Mouse (Mus musculus) heart, postnatal 4 days (tissue): ENCODE measurements around the gene Pbxip1. TPM values are rescaled to one million over a fixed set of nuclear protein-coding genes. Genes with fewer than 3 reads are reported as not detected.

Experiments used
- DNase-seq: peaks from one replicate; pipeline ENCODE4 v3.0.0; 2021
- total RNA-seq, 2 experiments: library from RNA; stranded (reverse); gene quantifications; 2 replicates each; pipeline ENCODE4 v1.2.3; 2021

The Pbxip1 gene
- 10 to 100 TPM; 66.0 to 73.8 TPM for total RNA-seq

GRCm38 (mm10) chr3:89436176-89437113, at the start of gene Pbxip1:
TSS of gene Pbxip1 (plus strand) at chr3:89436706.
- peak; percentile 69 for DNase-seq

- DNase-seq: no peak
Measured at GRCm38 (mm10) chr3:89387632-89388031, 48.9 kb upstream of the Pbxip1 start.

GRCm38 (mm10) chr3:89388134-89388881, 48.2 kb upstream of the Pbxip1 start:
- peak; percentile 83 for DNase-seq

GRCm38 (mm10) chr3:89388901-89389740, 47.4 kb upstream of the Pbxip1 start:
- no peak for DNase-seq

GRCm38 (mm10) chr3:89390111-89390515, 46.4 kb upstream of the Pbxip1 start:
- peak; percentile 58 for DNase-seq

- DNase-seq: peak; percentile 53
Measured at GRCm38 (mm10) chr3:89390699-89391662, 45.5 kb upstream of the Pbxip1 start.

GRCm38 (mm10) chr3:89391663-89392511, 44.6 kb upstream of the Pbxip1 start:
- DNase-seq: peak; percentile 72

GRCm38 (mm10) chr3:89392871-89393311, 43.6 kb upstream of the Pbxip1 start:
- no peak for DNase-seq

- DNase-seq: peak; percentile 99
Measured at GRCm38 (mm10) chr3:89393605-89394004, 42.9 kb upstream of the Pbxip1 start.

- DNase-seq: peak; percentile 79
Measured at GRCm38 (mm10) chr3:89394006-89394893, 42.3 kb upstream of the Pbxip1 start, which contains the start of gene Zbtb7b. TSS of gene Zbtb7b (minus strand) at chr3:89394776.

- DNase-seq: peak; percentile 87
Measured at GRCm38 (mm10) chr3:89394894-89395256, 41.6 kb upstream of the Pbxip1 start.

- no peak for DNase-seq
Measured at GRCm38 (mm10) chr3:89395419-89395805, 41.1 kb upstream of the Pbxip1 start.

- DNase-seq: peak; percentile 80
Measured at GRCm38 (mm10) chr3:89395806-89396653, 40.5 kb upstream of the Pbxip1 start.

GRCm38 (mm10) chr3:89396654-89397005, 39.9 kb upstream of the Pbxip1 start:
- DNase-seq: no peak

- no peak for DNase-seq
Measured at GRCm38 (mm10) chr3:89401329-89401728, 35.2 kb upstream of the Pbxip1 start.

GRCm38 (mm10) chr3:89402693-89403092, 33.8 kb upstream of the Pbxip1 start, which contains the start of gene Lenep:
TSS of gene Lenep (minus strand) at chr3:89402793.
- no peak for DNase-seq

- DNase-seq: no peak
Measured at GRCm38 (mm10) chr3:89406887-89407286, 29.6 kb upstream of the Pbxip1 start.

GRCm38 (mm10) chr3:89408448-89408847, 28.1 kb upstream of the Pbxip1 start:
- no peak for DNase-seq
